Mouse (Mus musculus): ENCODE measurements at regions not wholly inside any gene's neighbourhood (a gene's known extent, or its start where the extent isn't known, plus 50 kb on each side); places are given as distances from the start of the nearest gene placed in this dataset.

GRCm38 (mm10) chr7:111242646-111243045 is 159.8 kb upstream of the Eif4g2 start:
- DNase-seq (ENCODE audit: low spot score) = no peak

GRCm38 (mm10) chr7:111241538-111241937 is 158.7 kb upstream of the Eif4g2 start:
- DNase-seq (ENCODE audit: low spot score) = no peak

GRCm38 (mm10) chr7:111240234-111240826 is 157.5 kb upstream of the Eif4g2 start:
- DNase-seq (ENCODE audit: low spot score) = no peak

GRCm38 (mm10) chr7:111237819-111238218 is 155.0 kb upstream of the Eif4g2 start:
- DNase-seq (ENCODE audit: low spot score) = no peak

- DNase-seq (ENCODE audit: low spot score) = no peak
Observed at GRCm38 (mm10) chr7:111230630-111231029, 147.8 kb upstream of the Eif4g2 start.

GRCm38 (mm10) chr7:111227082-111227481 is 144.3 kb upstream of the Eif4g2 start:
- no peak for DNase-seq (ENCODE audit: low spot score)

GRCm38 (mm10) chr7:111226026-111226656 is 143.3 kb upstream of the Eif4g2 start:
- no peak for DNase-seq (ENCODE audit: low spot score)

GRCm38 (mm10) chr7:111215586-111215985 is 132.8 kb upstream of the Eif4g2 start:
- no peak for DNase-seq (ENCODE audit: low spot score)

- DNase-seq (ENCODE audit: low spot score) = no peak
Observed at GRCm38 (mm10) chr7:111214226-111214906, 131.5 kb upstream of the Eif4g2 start.

- DNase-seq (ENCODE audit: low spot score) = no peak
Observed at GRCm38 (mm10) chr7:111212188-111212587, 129.4 kb upstream of the Eif4g2 start.

- DNase-seq (ENCODE audit: low spot score) = no peak
Observed at GRCm38 (mm10) chr7:111211641-111212040, 128.8 kb upstream of the Eif4g2 start.

GRCm38 (mm10) chr7:111210282-111210681 is 127.5 kb upstream of the Eif4g2 start:
- DNase-seq (ENCODE audit: low spot score) = no peak

- DNase-seq (ENCODE audit: low spot score) = no peak
Observed at GRCm38 (mm10) chr7:111205876-111206275, 123.0 kb upstream of the Eif4g2 start.

GRCm38 (mm10) chr7:111198608-111199355 is 116.0 kb upstream of the Eif4g2 start:
- no peak for DNase-seq (ENCODE audit: low spot score)

GRCm38 (mm10) chr7:111191674-111192073 is 108.8 kb upstream of the Eif4g2 start:
- no peak for DNase-seq (ENCODE audit: low spot score)

- DNase-seq (ENCODE audit: low spot score) = no peak
Observed at GRCm38 (mm10) chr7:111191216-111191615, 108.4 kb upstream of the Eif4g2 start.

GRCm38 (mm10) chr7:111189731-111190130 is 106.9 kb upstream of the Eif4g2 start:
- no peak for DNase-seq (ENCODE audit: low spot score)

GRCm38 (mm10) chr7:111185954-111186353 is 103.1 kb upstream of the Eif4g2 start:
- DNase-seq (ENCODE audit: low spot score) = no peak

GRCm38 (mm10) chr7:111183512-111183911 is 100.7 kb upstream of the Eif4g2 start:
- no peak for DNase-seq (ENCODE audit: low spot score)

GRCm38 (mm10) chr7:111182319-111182718 is 99.5 kb upstream of the Eif4g2 start:
- DNase-seq (ENCODE audit: low spot score) = no peak

- no peak for DNase-seq (ENCODE audit: low spot score)
Observed at GRCm38 (mm10) chr7:111179401-111180271, 96.8 kb upstream of the Eif4g2 start.

All from urinary bladder, postnatal 10 days (tissue).